Mouse (Mus musculus) layer of hippocampus, adult 2 months (tissue): Measurements from ENCODE around the gene Cipc. TPM values are rescaled to one million over a fixed set of nuclear protein-coding genes. Genes with fewer than 3 reads are reported as not detected.
A peak's percentile ranks its signal among the peaks of the same experiment; 100 is the strongest.

ENCODE experiments used
- DNase-seq, 2 experiments: peaks; one replicate each; pipeline ENCODE4 v3.0.0; 2022; ENCODE audit warnings: low spot score in 2 of 2
- H3K27ac ChIP-seq: fragments of 200-600 bp; 2 replicates; pipeline ENCODE4 v1.8.1; 2022
- H3K4me3 ChIP-seq: fragments of 200-600 bp; 2 replicates; pipeline ENCODE4 v1.8.1; 2022; ENCODE audit warnings: mild to moderate bottlenecking
- CTCF ChIP-seq: fragments of 200-600 bp; conservative IDR thresholded peaks from 2 replicates; pipeline ENCODE4 v1.8.1; 2022; ENCODE audit warnings: antibody characterized with exemption, mild to moderate bottlenecking, moderate library complexity
- total RNA-seq, 2 experiments: library from RNA; stranded (reverse); gene quantifications; 2 replicates each; pipeline ENCODE4 v1.2.3; 2021

The Cipc gene
- total RNA-seq, 2 experiments from 2014 or later: 73.4 to 83.6 TPM

GRCm38 (mm10) chr12:86973216-86973615, 26.4 kb downstream of the Cipc start:
- Histone ChIP-seq H3K4me3 (no peak overlapping the region), H3K27ac (0 out of 2 replicates have a peak overlapping the region, but pooled peaks have one; percentile 4)
- DNase-seq: peak in 1 of 2 experiments; percentile 57
- TF ChIP-seq CTCF: no peak

GRCm38 (mm10) chr12:86973706-86974105, 26.9 kb downstream of the Cipc start:
- TF ChIP-seq CTCF: no peak
- DNase-seq: peak; percentile 50 to 55
- Histone ChIP-seq H3K4me3 (no peak overlapping the region), H3K27ac (no peak overlapping the region)

DNA sequence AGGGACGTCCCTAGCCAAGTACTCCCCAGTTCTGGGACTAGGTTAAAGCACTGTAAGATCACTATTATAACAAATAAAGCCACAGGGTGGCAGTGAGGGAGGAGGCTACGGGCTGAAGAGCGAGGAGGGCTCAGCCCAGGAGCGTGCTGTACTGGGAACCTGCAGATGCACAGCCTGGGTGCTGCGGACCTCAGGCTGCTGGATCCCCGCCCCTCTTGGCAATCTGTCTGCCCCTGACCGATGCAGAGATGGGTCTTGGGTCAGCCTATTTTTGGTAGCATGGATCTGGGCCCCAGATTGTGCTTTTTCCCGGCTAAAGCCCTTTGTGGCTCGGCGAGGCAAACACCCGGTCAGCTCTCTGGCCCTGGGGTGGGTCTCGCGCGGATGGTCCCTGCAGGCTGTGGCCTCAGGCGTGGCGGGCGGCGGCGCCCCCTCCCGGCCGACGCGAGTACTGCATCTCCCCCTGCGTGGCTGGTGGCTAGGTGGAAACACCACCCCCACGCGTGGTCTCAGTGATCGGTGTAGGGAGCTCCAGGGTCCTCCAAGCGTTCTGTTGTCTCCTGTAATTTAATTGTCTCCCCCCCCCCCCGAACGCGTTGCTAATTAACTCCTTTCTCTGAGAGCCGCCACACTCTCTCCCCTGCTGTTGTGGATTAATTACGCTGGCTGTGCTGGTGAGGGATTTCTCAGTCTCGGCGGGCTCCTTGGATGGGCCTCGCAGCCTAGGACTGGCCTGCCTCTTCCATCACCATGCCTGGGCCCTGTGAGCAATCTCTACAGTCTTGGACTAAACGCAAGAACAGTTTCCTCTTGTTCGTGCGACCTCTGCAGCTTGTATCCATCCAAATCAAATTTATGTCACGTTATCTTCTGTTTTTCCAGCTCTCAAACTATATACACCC, 27.8 kb downstream of the Cipc start:
- peak in 1 of 2 experiments; percentile 84 for DNase-seq
- peak overlapping the region; percentile 55 for H3K4me3 ChIP-seq
- H3K27ac ChIP-seq: peak overlapping the region; percentile 68
- TF ChIP-seq CTCF: peak; percentile 93

DNA sequence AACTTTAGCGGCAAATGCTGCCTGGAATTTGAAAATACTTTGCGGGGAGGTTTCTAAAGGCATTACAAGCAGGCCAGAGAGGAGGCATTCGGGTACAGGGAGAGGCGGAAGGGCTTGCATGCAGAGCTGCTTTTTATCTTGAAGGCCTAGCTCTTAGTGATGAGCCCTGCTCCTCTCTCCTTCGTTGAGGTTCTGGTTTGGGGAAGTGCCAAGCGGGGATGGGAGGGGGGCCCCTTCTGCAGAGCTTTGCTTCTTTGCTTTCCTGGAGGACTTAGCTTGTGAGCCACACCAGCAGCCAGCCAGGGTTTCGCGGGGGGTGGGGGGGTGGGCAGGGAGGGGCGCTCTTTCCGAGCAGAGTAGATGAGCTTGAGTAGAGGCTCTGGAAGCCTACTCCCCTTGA, 28.9 kb downstream of the Cipc start:
- H3K27ac ChIP-seq: no peak overlapping the region
- DNase-seq: no peak
- no peak for TF ChIP-seq CTCF
- no peak overlapping the region for H3K4me3 ChIP-seq

DNA sequence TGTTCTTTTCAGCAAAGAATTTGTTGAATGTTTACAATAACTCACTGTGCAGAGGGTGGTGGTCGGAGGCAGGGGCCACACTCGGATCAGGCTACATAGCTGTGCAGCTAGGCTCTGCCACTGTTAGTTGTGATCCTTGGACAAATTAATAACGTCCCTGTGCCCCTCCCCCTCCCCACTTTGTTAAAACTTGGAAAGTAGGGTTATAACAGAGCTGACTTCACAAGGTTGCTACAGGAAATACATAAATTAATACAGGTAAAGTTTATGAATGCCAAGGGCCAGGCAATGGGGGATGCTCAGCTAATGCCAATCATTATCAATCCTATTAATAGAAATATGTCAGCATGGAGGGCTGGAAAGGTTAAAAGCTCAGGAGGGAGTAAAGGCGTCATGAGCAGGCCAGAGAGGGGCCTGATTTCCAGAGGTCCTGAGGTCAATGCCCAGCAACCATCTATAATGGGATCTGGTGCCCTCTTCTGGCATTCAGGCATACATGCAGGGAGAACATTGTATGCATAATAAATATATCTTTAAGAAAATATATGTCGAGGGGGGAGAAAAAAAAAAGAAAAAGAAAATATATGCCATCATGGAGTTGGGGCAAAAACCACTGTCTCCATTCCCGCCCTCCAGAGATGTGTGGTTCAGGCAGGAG, 29.8 kb downstream of the Cipc start:
- Histone ChIP-seq H3K4me3 (no peak overlapping the region), H3K27ac (no peak overlapping the region)
- DNase-seq: no peak
- TF ChIP-seq CTCF: peak; percentile 70

DNA sequence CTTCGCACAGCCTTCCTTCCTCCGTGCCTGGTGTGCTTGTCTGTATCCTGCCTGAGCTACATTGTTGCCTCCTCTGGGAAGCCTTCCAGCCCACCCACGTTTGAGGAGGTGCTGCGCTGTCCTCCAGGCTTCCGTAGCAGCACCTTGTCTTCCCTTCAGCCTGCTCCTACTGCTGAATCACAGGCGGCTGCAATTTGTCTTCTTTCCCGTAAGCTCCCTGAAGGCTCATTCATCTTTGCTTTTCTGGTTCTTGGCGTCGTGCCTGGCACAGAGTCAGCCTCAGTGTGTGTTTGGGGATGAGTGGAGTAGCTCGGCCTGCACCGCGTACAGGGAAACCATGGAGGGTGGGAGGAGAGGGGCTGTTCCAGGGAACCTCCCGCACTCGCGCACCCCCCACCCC, 31.0 kb downstream of the Cipc start:
- no peak overlapping the region for H3K27ac ChIP-seq
- peak; percentile 62 to 78 for DNase-seq
- TF ChIP-seq CTCF: no peak
- H3K4me3 ChIP-seq: no peak overlapping the region

- peak in 1 of 2 experiments; percentile 56 for DNase-seq
- no peak overlapping the region for H3K4me3 ChIP-seq
- TF ChIP-seq CTCF: peak; percentile 83
- no peak overlapping the region for H3K27ac ChIP-seq
Measured at GRCm38 (mm10) chr12:86981180-86981579, 34.3 kb downstream of the Cipc start.

DNA sequence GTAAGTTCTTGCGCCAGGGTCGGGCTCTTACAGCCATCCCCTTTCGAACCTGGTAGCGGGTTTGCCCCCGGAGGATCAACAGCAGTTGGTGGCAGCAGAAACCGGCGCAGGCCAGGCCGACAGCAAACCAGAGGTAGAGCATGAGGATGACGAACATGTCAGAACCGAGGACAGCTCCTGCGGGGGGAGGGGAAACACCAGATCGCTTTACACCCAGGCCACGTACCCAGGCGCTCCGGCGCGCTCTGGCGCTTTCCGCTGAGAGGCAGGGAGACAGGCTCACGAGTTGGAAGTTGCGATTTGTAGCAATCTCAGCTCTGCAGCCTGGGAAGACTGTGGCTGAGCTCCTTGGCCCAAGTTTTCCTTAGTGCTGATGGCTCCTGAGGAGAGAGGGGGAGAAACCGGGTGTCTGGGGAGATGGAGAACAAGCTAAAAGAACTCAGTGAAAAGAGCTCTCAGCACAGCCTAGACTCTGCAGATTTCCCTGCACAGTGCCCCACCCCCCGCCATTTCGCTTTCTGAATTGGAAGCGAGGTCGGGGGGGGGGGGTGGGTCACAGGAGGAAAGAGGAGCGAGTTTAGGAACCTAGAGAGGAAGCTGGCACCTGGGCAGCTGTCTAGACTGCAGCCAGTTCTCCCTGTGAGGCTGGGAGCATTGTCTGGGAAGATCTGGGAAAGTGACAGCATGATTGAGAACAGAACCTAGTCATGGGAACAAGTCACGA, 36.8 kb downstream of the Cipc start:
- Histone ChIP-seq H3K4me3 (peak overlapping the region; percentile 15; the same call in 1 of the 2 replicates), H3K27ac (no peak overlapping the region)
- no peak for TF ChIP-seq CTCF
- DNase-seq: peak; percentile 51 to 52

- Histone ChIP-seq H3K4me3 (no peak overlapping the region), H3K27ac (no peak overlapping the region)
- TF ChIP-seq CTCF: no peak
- no peak for DNase-seq
Measured at GRCm38 (mm10) chr12:86984194-86984555, 37.3 kb downstream of the Cipc start.

DNA sequence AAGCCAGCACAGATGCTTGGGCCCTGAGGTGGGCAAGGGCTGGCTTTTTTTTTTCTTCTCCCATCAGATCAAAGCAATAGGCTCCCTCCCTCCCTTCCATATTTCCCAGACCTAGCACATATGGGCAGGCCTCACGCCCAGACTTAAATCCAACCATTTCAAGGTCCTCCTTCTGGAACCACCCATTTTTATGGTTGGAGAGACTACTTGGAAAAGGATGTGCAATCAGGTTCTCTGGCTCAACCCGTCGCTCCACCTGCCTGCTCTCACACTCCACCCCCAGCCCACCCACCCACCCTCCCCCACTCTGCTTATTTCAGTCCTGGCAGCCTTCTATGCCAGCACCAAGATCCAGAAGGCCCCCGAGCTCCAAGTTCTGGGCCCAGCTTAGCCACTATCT, 39.7 kb downstream of the Cipc start:
- no peak overlapping the region for H3K27ac ChIP-seq
- DNase-seq: no peak
- TF ChIP-seq CTCF: no peak
- H3K4me3 ChIP-seq: no peak overlapping the region

DNA sequence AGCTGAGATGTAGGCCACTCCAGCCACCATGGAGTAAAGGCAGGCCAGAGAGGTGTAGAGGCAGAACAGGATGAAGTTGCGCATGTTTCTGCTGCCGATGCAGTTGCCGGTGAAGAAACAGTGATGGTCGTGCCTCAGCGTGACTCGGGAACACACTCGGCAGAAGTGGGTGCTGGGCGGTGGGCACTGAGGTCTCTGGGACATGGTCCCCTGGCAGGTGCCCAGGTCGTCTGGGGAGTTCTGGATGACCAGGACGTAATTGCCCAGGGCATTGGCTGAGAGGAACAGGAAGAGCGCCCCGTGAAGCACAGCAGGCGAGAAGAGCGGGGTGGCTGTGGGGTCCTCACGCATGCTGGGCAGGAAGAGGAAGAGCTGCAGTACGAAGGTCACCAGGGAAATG, 41.4 kb downstream of the Cipc start:
- Histone ChIP-seq H3K4me3 (no peak overlapping the region), H3K27ac (no peak overlapping the region)
- TF ChIP-seq CTCF: no peak
- DNase-seq: no peak

GRCm38 (mm10) chr12:86989378-86989777, 42.5 kb downstream of the Cipc start:
- no peak for DNase-seq
- peak overlapping the region; percentile 58 for H3K4me3 ChIP-seq
- no peak overlapping the region for H3K27ac ChIP-seq
- no peak for TF ChIP-seq CTCF
